Mouse (Mus musculus) heart, postnatal 0 days (tissue): ENCODE measurements at regions not wholly inside any gene's neighbourhood (a gene's known extent, or its start where the extent isn't known, plus 50 kb on each side); places are given as distances from the start of the nearest gene placed in this dataset.

Experiments used
- CTCF ChIP-seq: IDR thresholded peaks from 2 replicates; pipeline ENCODE4 v1.5.1; 2016; ENCODE audit warnings: antibody characterized with exemption, control low read depth, low read depth
- EP300 ChIP-seq: IDR thresholded peaks from 2 replicates; pipeline ENCODE4 v1.6.1; 2016; ENCODE audit warnings: antibody characterized with exemption, low read depth

GRCm38 (mm10) chr13:60445164-60445563, 156.6 kb upstream of the Dapk1 start:
- TF ChIP-seq CTCF: no peak
- TF ChIP-seq EP300: no peak
